Mouse (Mus musculus): ENCODE data around the gene Ivns1abp.
"Not testable (repeated sequence)": the region's sequence is repeated elsewhere in the genome, so short reads cannot be mapped to it uniquely, and the experiment has no call there.

Ivns1abp gene

DNA sequence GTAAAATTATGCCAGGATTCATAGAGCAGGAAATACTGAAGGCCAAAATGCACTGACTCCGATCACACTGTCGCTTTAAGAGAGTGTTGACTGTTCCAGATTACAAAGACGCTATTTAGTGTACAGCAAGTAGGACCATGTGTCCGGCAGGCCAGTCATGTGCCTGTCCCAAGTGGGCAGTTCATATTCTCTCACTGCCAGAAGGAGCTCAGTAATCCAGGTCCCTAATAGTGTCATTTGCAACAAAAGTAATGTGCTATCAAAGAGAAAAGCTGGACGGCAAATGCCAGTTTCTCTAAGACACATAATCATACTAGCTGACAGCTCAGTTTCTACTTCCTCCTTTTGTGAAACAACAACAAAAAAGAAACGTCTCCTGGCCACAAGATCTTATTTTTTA, 1.3 kb upstream of the Ivns1abp start:
- peak; percentile 38 for DNase-seq

DNA sequence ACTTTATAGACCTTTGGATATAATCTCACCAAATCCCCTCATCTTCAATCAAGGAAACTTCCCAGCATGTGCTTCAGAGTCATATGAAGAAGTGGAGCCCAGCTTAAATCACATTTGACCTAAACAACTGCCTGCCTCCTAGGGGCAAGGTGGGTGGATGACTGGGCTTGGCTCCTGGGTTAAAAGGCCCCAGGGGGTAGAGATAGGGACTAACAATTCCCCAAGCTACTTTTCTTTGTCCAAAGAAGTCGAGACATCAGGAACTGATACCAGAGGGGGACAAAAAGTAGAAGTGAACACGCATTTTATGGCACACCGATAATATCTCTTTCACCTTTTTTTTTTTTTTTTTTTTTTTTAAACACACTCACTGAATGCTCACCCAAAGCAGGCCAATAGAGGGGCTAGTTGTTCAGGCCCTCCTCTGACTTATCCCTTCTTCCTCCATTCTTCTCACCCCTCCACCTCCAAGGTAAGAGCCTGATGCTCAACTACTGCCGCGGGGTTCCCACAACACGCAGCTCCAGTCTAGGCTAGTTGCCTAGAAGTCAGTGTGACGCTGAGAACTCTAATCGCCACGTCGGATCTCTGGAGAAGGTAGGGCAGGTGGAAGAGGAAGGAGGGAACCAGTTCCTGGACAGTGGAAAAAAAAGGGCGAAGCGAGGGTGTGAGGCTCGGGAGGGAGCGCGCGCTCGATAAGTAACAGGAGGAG, 550 bp upstream of the Ivns1abp start:
- DNase-seq = peak; percentile 64

DNA sequence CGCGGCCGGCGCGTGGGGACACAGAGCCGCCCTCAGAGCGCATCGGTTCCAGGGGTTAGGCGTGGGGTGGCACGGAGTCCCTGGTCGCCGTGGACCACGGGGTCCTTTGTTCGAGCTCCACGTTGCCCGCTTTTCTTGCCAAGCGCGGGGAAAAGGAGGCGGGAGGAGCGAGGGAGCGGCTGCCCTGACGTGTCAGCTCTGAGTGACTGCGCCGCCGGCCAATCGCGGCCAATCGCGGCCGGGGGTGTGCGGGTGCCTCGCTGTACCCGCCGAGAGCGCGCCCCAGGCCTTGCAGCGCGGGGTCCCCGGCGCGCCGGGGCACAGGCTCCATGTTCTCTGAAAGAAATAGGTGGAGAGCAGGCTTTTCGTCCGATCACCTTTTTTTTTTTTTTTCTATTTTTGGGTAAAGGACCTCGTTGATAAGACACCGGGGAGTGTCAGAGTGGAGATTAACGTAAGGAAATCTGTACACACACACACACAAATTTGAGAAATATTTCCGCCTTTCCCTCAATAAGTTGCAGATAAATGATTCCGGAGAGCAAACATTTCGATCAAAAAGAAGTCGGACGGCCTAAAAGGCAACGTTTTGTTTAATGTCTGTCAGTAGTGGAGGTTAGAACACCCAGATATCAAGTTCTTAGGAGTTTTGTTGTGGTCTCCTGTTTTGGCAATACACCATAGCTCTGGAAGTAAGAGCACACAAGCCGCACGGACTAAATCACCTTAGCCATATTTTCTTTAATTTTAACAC, 1.0 kb downstream of the Ivns1abp start:
- DNase-seq = peak; percentile 94

DNA sequence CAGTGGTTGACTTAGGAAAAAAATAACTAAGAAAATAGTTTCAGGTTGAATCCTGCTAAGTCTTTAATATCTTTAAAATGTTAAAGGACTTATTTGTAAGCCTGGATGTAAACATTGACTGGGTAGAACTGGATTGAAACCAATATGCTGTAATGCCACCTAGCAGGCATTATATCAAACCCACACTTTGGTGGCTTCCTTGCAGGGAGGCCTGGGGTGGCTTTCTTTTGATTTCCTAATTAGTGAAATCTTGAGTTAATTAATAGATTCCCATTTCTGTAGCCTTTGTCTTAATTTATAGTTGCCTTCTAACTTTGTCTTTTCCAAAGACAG, 1.6 kb downstream of the Ivns1abp start:
- no peak for DNase-seq

DNA sequence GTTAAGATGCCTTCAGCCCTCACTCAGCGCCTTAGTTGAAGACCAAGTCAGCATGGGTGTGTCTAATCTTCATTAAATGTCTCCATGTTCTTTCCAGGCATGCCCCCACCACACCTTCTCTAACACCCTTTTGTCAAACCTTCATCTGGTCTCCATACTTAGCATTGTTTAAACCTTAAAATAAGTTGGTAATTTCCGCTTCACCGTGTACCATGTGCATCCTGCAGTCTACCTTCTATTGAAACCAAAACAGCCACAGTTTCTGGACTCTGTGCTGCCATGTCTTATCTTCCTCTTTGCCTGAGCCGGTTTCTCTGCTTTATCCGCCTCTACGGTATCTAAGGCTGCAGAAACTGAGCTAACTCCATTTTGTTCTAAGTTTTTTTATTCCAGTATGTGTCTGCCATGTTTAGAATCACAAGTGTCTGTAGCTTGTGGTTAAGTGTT, 2.4 kb downstream of the Ivns1abp start:
- DNase-seq = no peak

DNA sequence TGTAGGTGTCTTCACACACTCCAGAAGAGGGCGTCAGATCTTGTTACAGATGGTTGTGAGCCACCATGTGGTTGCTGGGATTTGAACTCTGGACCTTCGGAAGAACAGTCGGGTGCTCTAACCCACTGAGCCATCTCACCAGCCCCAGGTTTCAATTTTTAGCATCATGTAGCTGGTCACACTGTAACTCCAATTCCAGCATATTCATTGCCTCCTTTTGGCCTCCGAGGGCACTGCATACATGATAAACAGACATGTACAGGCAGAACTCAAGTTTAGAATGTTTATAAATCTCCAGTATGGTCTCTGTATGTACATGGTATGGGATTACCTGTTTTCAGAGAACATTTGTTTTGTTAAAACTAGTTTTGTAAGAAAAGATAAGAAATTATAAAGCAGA, 4.0 kb downstream of the Ivns1abp start:
- not testable (repeated sequence) for DNase-seq

DNA sequence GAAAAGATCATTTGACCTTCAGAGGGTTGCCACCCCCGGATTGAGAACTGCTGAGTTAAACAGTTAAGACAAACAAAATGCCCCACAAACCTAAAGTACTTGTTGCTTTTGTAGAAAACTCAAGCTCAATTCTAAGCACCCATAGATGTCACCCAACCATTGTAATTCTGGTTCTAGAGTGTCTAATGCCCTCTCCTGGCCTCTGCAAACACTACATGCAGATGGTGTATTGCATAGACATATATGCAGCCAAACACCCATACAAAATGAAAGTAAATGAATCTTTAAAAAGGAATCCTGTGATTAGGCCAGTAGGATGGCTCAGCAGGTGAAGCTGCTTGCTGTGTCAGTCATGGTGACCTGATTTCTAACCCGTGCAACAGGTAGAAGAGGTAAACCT, 8.6 kb downstream of the Ivns1abp start:
- no peak for DNase-seq

DNA sequence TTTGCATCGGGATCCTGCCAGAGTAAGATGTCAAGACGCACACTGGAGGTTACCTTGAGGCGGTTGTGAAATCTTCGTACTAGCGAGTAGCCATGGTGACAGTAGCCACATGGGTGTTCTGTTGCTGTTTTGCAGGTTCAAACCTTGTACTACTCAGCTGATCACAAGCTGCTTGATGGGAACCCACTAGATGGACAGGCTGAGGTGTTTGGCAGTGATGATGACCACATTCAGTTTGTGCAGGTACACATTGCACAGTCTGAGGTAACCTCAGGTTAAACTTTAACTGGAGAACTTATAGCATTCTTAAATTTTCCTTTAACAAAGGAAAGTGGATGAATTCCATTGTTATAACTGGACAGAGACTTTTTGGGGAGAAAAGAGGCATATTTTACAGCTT, 11.7 kb downstream of the Ivns1abp start:
- no peak for DNase-seq

DNA sequence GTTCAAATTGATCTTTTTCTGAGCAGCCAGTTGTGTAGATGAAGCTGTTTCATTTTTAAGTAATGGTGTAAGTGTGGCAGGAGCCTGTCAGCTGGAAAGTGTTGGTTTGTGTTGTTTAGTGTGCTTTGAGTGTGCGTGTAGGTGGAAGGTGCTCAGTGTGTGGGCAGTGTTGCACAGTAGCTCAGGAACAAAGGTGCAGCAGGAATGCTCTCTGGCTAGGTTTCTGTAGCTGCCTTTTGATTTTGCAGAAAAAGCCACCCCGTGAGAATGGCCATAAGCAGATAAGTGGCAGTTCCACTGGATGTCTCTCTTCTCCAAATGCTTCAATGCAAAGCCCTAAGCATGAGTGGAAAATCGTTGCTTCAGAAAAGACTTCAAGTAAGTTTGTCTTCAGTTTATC, 15.1 kb downstream of the Ivns1abp start:
- DNase-seq = no peak

DNA sequence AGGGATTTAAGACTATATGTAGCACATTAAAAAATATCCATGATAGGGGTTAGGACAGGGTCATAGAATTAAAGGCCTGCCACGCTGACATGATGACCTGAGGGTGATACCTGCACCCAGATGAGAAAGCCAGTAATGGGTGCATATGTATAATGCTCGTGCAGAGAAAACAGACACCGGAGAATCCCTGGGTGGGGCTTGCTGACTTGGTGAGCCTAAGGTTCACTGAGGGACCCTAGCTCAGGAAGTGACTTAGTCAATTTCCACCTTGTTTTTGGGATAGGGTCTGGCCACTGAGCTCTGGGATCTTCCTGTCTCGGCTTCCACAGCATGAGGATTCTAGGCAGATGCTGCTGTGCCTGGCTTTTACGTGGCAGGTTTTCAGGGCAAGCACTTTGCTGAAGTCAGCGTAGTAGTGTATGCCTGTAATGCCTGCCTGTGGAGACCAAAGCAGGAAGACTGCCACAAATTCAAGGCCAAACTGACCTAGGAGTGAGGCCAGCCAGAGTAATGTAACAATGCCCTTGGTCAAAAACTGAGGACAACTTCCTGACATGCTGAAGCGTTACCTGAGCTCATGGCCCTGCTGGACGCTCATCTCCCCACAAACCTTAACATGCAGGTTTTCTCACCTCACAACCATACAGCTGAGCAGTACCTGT, 22.8 kb downstream of the Ivns1abp start:
- no peak for DNase-seq

DNA sequence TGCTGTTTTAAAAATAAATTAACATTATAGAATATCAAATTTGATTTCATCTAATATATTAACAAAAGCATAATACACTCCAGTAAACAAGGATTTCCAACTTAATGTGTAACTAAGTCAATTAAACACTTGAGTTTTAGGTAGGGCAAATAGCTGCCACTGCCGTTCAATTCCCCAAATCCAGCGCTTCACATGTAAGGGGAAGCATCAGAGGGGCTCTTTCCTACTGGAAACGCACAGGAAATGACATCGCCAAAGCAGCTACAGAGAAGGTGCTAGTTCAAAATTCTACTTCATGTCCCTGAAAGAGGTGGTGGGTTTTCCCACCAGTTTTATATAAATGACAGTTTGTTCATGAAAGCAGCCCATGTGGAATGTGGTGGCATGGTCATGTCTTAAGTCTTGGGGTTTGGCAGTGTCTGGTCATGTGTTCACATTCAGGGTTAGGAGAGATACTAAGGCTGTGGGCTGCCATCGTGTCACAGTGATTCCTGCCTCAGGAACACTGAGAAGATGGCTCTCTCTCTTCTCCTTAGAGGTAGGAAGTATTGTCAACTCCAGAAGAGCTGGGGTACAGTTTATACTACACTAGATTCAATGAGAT, 23.5 kb downstream of the Ivns1abp start:
- no peak for DNase-seq

DNA sequence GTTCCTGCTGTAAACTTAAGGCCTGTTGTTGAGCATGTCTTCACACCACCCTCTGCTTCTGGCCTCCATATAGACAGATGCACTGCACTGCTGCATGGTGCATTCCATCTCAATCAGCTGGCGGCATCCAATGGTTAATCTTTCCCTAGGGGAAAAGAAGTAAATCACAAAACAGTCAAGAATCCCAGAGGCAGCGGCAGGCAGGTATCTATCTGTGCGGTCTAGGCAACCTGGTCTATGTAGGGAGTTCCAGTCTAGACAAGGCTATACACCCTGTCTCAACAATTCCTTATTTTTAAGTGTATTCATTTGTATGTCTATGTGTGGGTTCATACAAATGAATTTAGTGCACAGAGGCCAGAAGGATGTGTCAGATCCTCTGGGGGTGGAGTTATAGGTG, 24.2 kb downstream of the Ivns1abp start:
- no peak for DNase-seq

DNA sequence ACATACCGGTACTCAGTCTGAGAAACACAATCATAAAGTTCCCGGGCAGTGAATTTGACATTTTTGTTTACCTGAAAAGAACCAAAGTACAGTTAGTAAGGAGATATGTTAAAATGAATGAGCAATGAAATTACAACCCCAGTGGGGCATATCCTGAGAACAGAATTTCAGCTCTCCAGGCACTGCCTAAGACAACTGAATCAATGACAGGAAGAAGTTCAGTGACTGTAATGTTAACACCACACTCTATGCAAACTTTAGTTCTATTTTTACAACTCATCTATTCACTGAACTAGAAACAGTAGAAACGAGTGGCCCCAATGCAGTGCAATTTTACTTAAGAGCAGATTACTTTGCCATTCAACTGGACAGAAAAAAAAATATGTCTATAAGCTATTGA, 26.3 kb downstream of the Ivns1abp start:
- DNase-seq = no peak

DNA sequence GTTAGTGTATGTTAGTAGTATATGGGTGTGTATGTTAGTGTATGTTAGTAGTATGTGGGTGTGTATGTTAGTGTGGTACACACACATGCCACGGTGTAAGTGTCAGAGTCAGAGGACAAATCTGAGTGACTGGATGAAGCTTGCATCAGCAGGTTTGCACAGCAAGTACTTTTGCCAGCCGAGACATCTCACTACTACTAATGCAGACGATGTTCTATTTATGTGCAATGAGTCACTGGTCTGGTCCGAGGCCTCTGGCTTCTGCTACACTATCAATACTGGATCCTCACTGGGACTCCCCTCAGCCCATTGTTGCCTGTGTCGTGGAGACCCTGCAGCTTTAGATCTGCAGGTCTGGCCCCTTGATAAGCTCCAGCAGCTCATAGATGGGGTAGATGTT, 27.3 kb downstream of the Ivns1abp start:
- DNase-seq = no peak

DNA sequence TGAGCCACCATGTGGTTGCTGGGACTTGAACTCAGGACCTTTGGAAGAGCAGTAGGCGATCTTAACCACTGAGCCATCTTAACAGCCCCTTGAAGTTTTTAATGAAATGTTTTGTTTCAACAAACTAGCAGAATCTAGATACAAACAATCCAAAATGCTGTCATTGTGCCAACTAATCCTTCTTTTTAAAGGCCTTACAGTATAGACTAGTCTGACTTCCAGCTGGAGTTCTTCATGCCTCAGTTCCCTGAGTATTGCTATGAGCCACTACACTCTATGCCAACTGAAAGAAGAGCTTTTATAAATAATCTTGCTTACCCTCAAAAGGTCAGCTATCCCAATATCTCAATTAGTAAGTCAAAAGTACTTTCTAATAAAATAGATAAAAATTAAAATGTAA, 28.5 kb downstream of the Ivns1abp start:
- no peak for DNase-seq

DNA sequence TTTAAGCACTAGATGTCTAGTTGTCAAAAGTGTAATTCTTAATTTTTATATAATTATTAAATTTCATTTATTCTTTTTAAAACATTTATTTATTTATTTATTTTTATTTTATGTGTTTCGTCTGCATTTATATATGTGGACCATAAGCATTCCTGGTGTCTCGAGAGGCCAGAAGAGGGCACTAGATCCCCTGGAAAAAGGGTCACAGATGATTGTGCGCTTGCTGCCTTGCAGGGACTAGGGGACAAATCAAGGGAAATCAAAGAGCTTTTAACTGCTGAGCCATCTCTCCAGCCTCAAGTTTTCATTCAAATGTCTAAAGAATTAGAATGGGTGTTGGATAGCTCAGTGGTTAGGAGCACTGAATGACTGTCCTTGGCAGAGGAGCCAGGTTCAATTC, 33.1 kb downstream of the Ivns1abp start:
- no peak for DNase-seq

DNA sequence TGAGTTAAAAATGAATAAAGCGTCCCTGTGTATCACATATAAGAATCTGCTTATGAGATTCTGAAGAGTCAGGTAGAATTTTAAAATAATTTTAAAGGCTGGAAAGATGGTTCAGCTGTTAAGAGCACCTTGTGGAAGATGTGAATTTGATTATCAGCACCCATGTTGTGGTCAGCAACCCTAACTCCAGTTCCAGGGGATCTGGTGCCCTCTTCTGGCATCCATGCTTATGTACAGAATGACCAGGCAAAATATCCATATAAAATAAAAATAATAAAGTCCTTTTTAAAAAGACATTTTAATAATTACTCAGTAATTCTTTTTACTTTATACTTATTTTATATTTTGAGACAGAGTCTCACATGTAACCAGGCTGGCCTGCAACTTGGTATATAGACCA, 45.8 kb downstream of the Ivns1abp start:
- no peak for DNase-seq

DNA sequence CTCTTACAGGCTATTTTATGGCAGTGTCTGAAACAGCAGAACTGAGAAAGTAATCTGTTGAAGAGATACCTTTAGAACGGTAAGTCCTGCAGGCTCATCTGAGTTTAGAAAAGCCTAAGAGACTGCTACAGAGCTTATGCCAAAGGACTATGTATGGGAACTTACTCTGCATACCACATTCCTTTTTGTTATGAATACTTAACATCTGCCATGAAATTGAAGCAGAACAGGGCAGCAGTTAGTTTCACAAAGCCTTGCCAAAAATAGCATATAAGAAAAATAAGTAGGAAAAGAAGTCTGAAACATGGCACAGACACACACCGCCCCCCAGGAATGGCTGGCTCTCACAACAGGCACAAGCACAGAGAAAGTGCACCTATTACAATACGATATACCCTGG, 65.5 kb downstream of the Ivns1abp start:
- DNase-seq = no peak

All from cerebellum, adult 9-10 months (tissue).